Mouse (Mus musculus) cerebellum, adult 2 months (tissue): ENCODE results near the gene Pcp4l1. TPM values are rescaled to one million over a fixed set of nuclear protein-coding genes. Genes with fewer than 3 reads are reported as not detected.
"Not testable (repeated sequence)": the region's sequence is repeated elsewhere in the genome, so short reads cannot be mapped to it uniquely, and the experiment has no call there.

Source experiments
- DNase-seq, 2 experiments: peaks; one replicate each; pipeline ENCODE4 v3.0.0; 2021
- H3K27ac ChIP-seq: fragments of 200-500 bp; 2 replicates; pipeline ENCODE4 v1.5.1; 2012; ENCODE audit warnings: low read length, control low read depth, inconsistent platforms; ENCODE audit not compliant: insufficient read depth
- H3K27me3 ChIP-seq: fragments of 200-500 bp; 2 replicates; pipeline ENCODE4 v1.6.1; 2012; ENCODE audit warnings: inconsistent platforms, mild to moderate bottlenecking, low read length, moderate library complexity; ENCODE audit not compliant: control insufficient read depth, insufficient read depth
- H3K4me1 ChIP-seq: fragments of 200-500 bp; 2 replicates; pipeline ENCODE4 v1.6.1; 2011; ENCODE audit warnings: low read length; ENCODE audit not compliant: control insufficient read depth, insufficient read depth
- H3K4me3 ChIP-seq: fragments of 200-500 bp; replicated peaks from 2 replicates; pipeline ENCODE3; 2011; ENCODE audit warnings: mild to moderate bottlenecking, low read depth, low read length, control low read depth; ENCODE audit not compliant: insufficient read depth
- CTCF ChIP-seq: fragments of 200-500 bp; IDR thresholded peaks from 2 replicates; pipeline ENCODE4 v1.5.1; 2011; ENCODE audit warnings: low read depth, mild to moderate bottlenecking, control low read depth, low read length, moderate library complexity, borderline replicate concordance; ENCODE audit not compliant: insufficient read depth
- POLR2A ChIP-seq: fragments of 200-500 bp; IDR thresholded peaks from 2 replicates; pipeline ENCODE4 v1.6.1; 2011; ENCODE audit warnings: low read length, control low read depth, borderline replicate concordance; ENCODE audit not compliant: insufficient read depth
- WGBS: fragments of 180-500 bp; shearing (Covaris S2); methylation state at CpG from one replicate; pipeline ENCODE4 v1.1.7; 2018; 5-methylcytosine and 5-hydroxymethylcytosine counted together
- polyA plus RNA-seq: library from polyadenylated mRNA; depleted of rRNA; stranded (reverse); fragments of >200 nt; gene quantifications from 2 replicates; pipeline ENCODE4 v1.2.3, GENCODE M21; 2012; rRNA removed

Gene Pcp4l1
- polyA plus RNA-seq: 195 and 252 TPM in 2 replicates

DNA sequence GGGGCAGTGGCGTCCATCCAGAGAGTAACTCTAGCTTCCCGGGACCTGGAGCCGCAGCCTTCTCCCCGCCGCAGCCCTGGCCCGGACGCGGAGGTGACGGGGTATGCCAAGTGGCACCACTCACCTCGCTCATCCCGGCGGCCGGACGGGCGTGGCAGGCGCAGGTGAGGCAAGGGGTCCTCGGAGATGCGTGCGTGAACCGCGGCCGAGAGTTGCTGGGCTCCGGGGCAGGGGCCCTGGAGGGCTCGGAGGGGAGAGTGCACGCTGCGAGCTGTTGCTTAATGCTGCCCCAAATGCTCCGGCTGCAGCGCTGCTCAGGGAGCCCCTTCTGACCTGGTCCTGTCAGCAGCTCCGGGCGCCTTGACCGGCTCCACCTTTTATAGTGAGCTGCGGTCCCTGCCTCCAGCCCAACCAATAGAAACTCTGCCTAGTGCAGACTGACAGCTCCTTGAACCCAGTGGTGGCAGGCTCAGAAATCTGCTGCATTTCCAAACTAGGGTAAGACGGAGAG is at the start of gene Pcp4l1:
Pcp4l1 (minus strand) TSS at position 382 of the 511 bp plus-strand sequence.
- H3K27ac ChIP-seq: no peak within 1 kb of the TSS
- H3K4me3 ChIP-seq: peak within 1 kb of the TSS; percentile 48
- TF ChIP-seq CTCF: no peak
- no peak for TF ChIP-seq POLR2A
- no peaks in the 10 kb centered on the region; the same call in 1 of the 2 replicates for H3K4me1 ChIP-seq
- WGBS: under 1% methylated on average over 33 of the region's 33 CpGs
- DNase-seq: peak; percentile 57 to 69
- H3K27me3 ChIP-seq: no peaks in the 10 kb centered on the region; the same call in 1 of the 2 replicates

DNA sequence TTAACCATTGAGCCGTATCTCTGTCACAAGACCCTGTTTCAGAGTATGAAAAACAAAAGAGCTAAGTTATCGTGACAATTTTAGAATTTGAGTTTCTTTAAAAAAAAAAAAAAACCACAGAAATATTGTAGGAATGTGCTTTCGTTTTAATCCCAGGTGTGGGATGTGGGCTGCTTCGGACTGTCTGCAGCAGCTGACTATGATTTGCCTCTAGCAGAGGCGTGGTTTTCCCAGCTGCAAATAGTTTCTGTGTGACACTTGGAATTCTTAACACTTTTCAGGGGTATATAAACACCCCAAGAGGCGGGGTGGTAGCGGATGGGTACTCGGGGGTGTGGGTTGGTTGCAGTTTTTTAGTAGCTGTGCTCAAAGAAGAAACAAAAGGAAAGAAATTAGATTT is 49.3 kb upstream of the Pcp4l1 start:
- DNase-seq: no peak
- H3K4me3 ChIP-seq: no peak overlapping the region
- H3K4me1 ChIP-seq: peaks cover 3% of the 10 kb centered on the region; the same call in 1 of the 2 replicates
- 94% methylated on average over 8 of the region's 8 CpGs for WGBS
- H3K27ac ChIP-seq: no peak overlapping the region
- no peak for TF ChIP-seq POLR2A
- no peak for TF ChIP-seq CTCF
- no peaks in the 10 kb centered on the region for H3K27me3 ChIP-seq

DNA sequence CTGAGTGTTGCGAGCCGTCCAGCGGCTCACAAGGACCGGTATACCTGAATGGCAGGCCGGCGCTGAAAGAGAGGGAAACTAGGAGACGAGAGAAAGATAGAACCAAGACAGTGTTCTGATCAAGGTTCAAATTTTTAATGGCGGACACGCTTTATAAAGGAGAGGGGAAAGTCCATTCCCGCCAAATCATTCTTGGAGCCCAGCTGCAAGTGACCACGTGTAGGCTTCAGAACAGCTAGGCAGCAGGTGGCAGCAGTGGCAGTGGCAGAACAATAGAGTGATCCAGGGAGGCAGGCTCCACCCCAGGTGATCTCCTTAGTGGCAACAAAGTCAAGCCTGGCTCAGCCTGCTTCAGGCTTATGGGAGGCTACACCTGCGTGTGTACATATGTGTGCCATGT is 45.9 kb upstream of the Pcp4l1 start:
- not testable (repeated sequence) for H3K27ac ChIP-seq, H3K4me3 ChIP-seq, H3K27me3 ChIP-seq, DNase-seq, H3K4me1 ChIP-seq
- 80% methylated on average over 12 of the region's 12 CpGs for WGBS

DNA sequence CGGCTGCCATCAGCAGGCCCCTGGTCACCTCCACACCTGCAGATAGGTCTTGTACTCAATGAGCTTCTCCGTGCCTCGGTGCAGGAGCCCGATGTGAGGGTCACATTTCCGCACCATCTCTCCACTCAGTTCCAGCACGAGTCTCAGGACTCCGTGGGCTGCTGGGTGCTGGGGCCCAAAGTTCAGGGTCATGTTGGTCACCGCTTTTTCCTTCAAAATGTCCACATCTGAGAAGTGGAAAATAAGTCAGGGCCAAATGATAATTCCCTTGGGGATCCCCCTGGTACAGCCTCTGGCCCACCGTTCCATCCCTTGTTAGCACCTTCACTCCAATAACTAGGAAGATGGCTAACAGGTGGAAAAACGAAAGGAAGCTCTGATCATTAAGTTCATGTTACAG is 44.8 kb upstream of the Pcp4l1 start:
- Histone ChIP-seq H3K27ac (no peak overlapping the region), H3K4me1 (no peaks in the 10 kb centered on the region), H3K4me3 (no peak overlapping the region), H3K27me3 (no peaks in the 10 kb centered on the region)
- DNase-seq: no peak
- 92% methylated on average over 10 of the region's 10 CpGs for WGBS
- no peak for TF ChIP-seq CTCF
- no peak for TF ChIP-seq POLR2A

DNA sequence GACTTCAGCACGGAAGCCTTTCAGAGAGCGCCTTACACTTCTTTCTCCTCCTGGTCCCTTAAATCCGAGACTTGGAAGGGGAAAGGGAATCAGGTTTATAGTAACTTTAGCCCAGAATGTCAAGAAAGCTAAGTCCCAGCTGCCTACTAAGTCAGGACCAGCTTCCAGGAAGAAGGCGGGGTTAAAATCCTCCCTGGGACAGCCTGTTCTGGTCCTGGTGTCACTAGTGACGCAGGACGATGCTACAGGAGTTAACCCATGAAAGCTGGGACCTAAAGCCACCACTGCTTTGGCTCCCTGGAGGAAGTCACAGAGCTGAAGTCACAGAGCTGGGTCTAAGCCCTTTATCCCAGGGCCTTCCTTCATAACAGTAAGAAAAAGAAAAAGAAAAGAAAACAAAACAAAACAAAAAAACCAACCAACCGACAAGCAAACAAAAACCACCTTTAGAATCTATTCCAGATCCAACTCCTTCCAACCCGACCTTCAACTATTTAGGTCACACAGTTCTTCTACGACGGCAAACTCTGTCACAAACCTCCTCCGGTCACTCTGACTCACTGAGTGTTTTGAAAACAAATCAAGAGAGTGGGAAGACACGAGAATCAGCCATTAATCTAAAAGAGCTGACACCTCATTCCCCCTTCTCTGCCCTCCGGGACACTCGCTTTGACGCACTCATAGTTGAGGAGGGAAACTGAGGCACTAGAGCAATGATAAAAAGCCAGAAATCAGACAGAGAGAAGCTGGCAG is 44.1 kb upstream of the Pcp4l1 start:
- Histone ChIP-seq H3K4me1 (no peaks in the 10 kb centered on the region), H3K27me3 (no peaks in the 10 kb centered on the region), H3K27ac (no peak overlapping the region), H3K4me3 (no peak overlapping the region)
- no peak for TF ChIP-seq CTCF
- no peak for TF ChIP-seq POLR2A
- WGBS: 68% methylated on average over 15 of the region's 15 CpGs
- no peak for DNase-seq

DNA sequence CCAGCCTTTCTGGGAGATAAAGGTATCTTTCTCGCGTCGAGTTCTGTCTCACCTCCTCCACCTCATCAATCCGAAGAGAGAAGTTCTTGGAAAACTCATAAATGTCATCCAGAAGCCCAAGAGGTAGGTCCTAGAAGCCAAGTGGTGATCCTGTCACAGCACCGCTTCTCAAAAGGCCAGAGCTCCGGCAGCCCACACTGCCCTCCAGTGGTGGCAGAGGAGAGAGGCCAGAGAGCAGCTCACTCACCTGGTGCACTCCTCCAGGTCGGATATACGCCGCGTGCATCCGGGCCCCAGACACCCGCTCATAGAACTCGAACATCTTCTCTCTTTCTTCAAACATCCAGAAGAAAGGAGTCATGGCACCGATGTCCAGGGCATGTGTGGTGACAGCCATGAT is 42.4 kb upstream of the Pcp4l1 start:
- WGBS: 66% methylated on average over 14 of the region's 14 CpGs
- H3K4me1 ChIP-seq: no peaks in the 10 kb centered on the region
- H3K27me3 ChIP-seq: no peaks in the 10 kb centered on the region
- peak in 1 of 2 experiments; percentile 55 for DNase-seq
- TF ChIP-seq POLR2A: no peak
- TF ChIP-seq CTCF: peak; percentile 69
- no peak overlapping the region for H3K4me3 ChIP-seq
- no peak overlapping the region for H3K27ac ChIP-seq

DNA sequence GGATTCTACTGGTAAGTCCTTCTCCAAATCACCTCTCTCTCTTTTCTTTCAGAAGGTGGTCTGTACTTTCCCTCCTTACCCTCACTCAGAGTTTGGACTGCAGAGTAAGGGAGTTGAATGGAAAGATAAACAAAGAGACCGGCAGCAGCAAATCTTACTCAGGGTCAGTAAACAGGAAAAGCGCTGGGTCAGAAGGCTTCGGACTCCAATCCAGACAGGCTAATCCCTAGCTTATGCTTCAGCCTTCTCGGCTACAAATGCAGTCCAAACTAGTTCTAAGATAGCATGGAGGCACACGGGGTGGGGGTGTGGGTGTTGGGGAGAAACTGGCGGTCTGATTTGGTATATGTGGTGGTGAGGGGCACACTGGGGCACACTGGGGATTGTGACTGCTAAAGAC is 41.4 kb upstream of the Pcp4l1 start:
- TF ChIP-seq CTCF (no peak), POLR2A (no peak)
- H3K27me3 ChIP-seq: no peaks in the 10 kb centered on the region
- H3K4me1 ChIP-seq: no peaks in the 10 kb centered on the region
- H3K27ac ChIP-seq: no peak overlapping the region
- no peak for DNase-seq
- H3K4me3 ChIP-seq: no peak overlapping the region
- 93% methylated on average over 6 of the region's 6 CpGs for WGBS

DNA sequence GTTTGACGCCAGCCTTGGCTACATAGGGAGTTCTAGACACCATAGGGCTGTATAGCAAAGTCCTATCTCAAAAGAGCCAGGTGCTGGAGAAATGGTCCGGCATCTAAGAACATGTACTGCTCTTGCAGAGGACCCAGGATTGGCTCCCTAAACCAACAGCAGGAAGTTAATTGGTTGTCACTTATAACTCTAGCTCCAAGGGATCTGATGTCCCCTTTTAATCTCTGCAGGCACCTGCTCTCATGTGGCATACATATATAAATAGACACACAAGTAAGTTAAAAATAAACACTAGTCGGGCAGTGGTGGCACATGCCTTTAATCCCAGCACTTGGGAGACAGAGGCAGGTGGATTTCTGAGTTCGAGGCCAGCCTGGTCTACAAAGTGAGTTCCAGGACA is 39.7 kb upstream of the Pcp4l1 start:
- no peak for DNase-seq
- H3K27ac ChIP-seq: no peak overlapping the region
- TF ChIP-seq CTCF: no peak
- TF ChIP-seq POLR2A: no peak
- no peaks in the 10 kb centered on the region for H3K27me3 ChIP-seq
- H3K4me3 ChIP-seq: no peak overlapping the region
- H3K4me1 ChIP-seq: no peaks in the 10 kb centered on the region
- WGBS: 69% methylated on average over 4 of the region's 4 CpGs

DNA sequence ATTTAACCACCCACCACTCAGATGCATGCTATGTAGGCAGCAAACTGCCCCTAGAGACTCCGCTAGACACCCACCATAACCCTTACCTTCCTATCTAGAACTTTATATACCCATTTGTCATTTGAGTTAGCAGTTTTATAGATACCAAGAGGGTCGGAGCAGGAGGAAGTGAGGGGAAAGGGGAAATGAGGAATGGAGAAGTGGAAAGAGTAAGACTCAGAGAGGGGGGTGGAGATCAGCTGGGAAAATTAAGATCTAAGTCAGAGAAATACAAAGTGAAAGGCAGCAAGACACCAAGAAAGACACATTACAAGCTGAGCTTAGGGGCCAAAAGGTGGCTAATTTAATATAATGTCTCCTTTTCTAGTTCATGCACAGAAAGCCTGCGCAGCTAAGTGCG is 38.5 kb upstream of the Pcp4l1 start:
- H3K27me3 ChIP-seq: no peaks in the 10 kb centered on the region

More for the DNA sequence above, 38.5 kb upstream of the Pcp4l1 start:
- no peak overlapping the region for H3K27ac ChIP-seq
- H3K4me1 ChIP-seq: no peaks in the 10 kb centered on the region
- H3K4me3 ChIP-seq: no peak overlapping the region
- WGBS: 96% methylated on average over 4 of the region's 4 CpGs
- DNase-seq: no peak
- TF ChIP-seq POLR2A (no peak), CTCF (no peak)
